Mouse (Mus musculus) limb, embryonic 14.5 days (tissue): ENCODE measurements around the gene Napsa. TPM values are rescaled to one million over a fixed set of nuclear protein-coding genes. Genes with fewer than 3 reads are reported as not detected.

ENCODE experiments used
- ATAC-seq: fragments of 200-750 bp; cut with Nextera tagmentation; 2 replicates; pipeline ENCODE4 v1.8.0; 2017; ENCODE audit warnings: low read depth, moderate number of reproducible peaks, moderate TSS enrichment; ENCODE audit not compliant: low FRiP score
- DNase-seq: peaks from one replicate; pipeline ENCODE4 v3.0.0-alpha.2; 2015; ENCODE audit warnings: low spot score
- H3K27ac ChIP-seq: fragments of 300-500 bp; sonication (generic); replicated peaks from 2 replicates; pipeline ENCODE4 v1.5.1; 2014; ENCODE audit warnings: low read depth, mild to moderate bottlenecking, low read length, moderate library complexity, mixed read lengths
- H3K27me3 ChIP-seq: fragments of 300-500 bp; sonication (generic); 2 replicates; pipeline ENCODE4 v1.6.1; 2014; ENCODE audit warnings: low read length, mixed read lengths; ENCODE audit not compliant: control insufficient read depth, insufficient read depth
- H3K36me3 ChIP-seq: fragments of 300-500 bp; sonication (generic); 2 replicates; pipeline ENCODE4 v1.6.1; 2014; ENCODE audit warnings: mild to moderate bottlenecking, low read length, moderate library complexity, mixed read lengths; ENCODE audit not compliant: control insufficient read depth, insufficient read depth
- H3K4me1 ChIP-seq: fragments of 300-500 bp; sonication (generic); 2 replicates; pipeline ENCODE4 v1.6.1; 2014; ENCODE audit warnings: antibody characterized with exemption, low read length, mixed read lengths; ENCODE audit not compliant: control insufficient read depth, insufficient read depth
- H3K4me2 ChIP-seq: fragments of 300-500 bp; sonication (generic); replicated peaks from 2 replicates; pipeline ENCODE4 v1.6.1; 2014; ENCODE audit warnings: low read depth, mild to moderate bottlenecking, low read length, moderate library complexity; ENCODE audit not compliant: severe bottlenecking
- H3K4me3 ChIP-seq: fragments of 300-500 bp; sonication (generic); replicated peaks from 2 replicates; pipeline ENCODE4 v1.5.1; 2014; ENCODE audit warnings: low read length
- H3K9ac ChIP-seq: fragments of 300-500 bp; sonication (generic); 2 replicates; pipeline ENCODE4 v1.6.1; 2014; ENCODE audit warnings: mild to moderate bottlenecking, low read depth, low read length, moderate library complexity; ENCODE audit not compliant: severe bottlenecking
- H3K9me3 ChIP-seq: fragments of 300-500 bp; sonication (generic); 2 replicates; pipeline ENCODE4 v1.6.1; 2016; ENCODE audit warnings: low read length; ENCODE audit not compliant: control insufficient read depth
- POLR2A ChIP-seq: fragments of 200-500 bp; IDR thresholded peaks from 2 replicates; pipeline ENCODE4 v1.8.0; 2012; ENCODE audit warnings: inconsistent platforms, mild to moderate bottlenecking, moderate library complexity, borderline replicate concordance; ENCODE audit not compliant: insufficient read depth, insufficient read length; ENCODE audit errors: extremely low read depth
- WGBS: fragments of 180-500 bp; shearing (Covaris S2); extraction: QIAGEN DNeasy Blood & Tissue Kit; methylation state at CpG from one replicate; pipeline ENCODE4 v1.1.7; 2014; 5-methylcytosine and 5-hydroxymethylcytosine counted together
- polyA plus RNA-seq, 2 experiments: library from polyadenylated mRNA; depleted of rRNA in 1 of 2; stranded (reverse) in 1 of 2; unstranded in 1 of 2; fragments of >200 nt; fragmentation: Nextera tagmentation in 1 of 2; extraction: Ambion mirVana in 1 of 2; gene quantifications; 2 replicates each; pipeline versions ENCODE4 v1.2.1 to v1.2.3; 2012 to 2014

Gene Napsa
- polyA plus RNA-seq, 2 experiments = 1.4 to 2.2 TPM

GRCm38 (mm10) chr7:44549621-44550408 lies 22.4 kb upstream of the Napsa start:
- no peak for ATAC-seq
- no peak overlapping the region for H3K9ac ChIP-seq
- DNase-seq = no peak
- no peak overlapping the region for H3K27ac ChIP-seq
- H3K4me3 ChIP-seq = no peak overlapping the region
- H3K27me3 ChIP-seq = no peaks in the 10 kb centered on the region
- TF ChIP-seq POLR2A = no peak
- WGBS = 94% methylated on average over 23 of the region's 23 CpGs
- H3K4me1 ChIP-seq = peaks cover 12% of the 10 kb centered on the region
- peaks cover 29% of the 10 kb centered on the region for H3K36me3 ChIP-seq
- no peaks in the 10 kb centered on the region for H3K9me3 ChIP-seq
- H3K4me2 ChIP-seq = no peak overlapping the region

DNA sequence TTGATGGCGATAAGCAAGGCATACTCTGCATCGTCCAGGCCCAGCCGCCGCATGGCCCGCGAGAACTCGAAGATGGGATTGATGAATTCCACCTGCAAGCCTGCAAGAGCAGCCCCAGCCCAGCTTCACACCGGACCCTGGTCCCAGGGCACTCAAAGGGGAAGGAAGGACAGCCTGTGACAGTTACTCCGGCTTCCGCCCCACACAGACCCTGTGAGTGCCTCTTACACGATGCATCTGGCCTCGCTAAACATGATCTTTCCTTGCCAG lies 21.8 kb upstream of the Napsa start:
- Histone ChIP-seq H3K27ac (no peak overlapping the region), H3K4me1 (peaks cover 12% of the 10 kb centered on the region), H3K4me2 (no peak overlapping the region), H3K36me3 (peaks cover 29% of the 10 kb centered on the region), H3K27me3 (no peaks in the 10 kb centered on the region), H3K9me3 (no peaks in the 10 kb centered on the region), H3K9ac (no peak overlapping the region), H3K4me3 (no peak overlapping the region)
- WGBS = 92% methylated on average over 12 of the region's 12 CpGs
- ATAC-seq (no peak), DNase-seq (no peak)
- no peak for TF ChIP-seq POLR2A

DNA sequence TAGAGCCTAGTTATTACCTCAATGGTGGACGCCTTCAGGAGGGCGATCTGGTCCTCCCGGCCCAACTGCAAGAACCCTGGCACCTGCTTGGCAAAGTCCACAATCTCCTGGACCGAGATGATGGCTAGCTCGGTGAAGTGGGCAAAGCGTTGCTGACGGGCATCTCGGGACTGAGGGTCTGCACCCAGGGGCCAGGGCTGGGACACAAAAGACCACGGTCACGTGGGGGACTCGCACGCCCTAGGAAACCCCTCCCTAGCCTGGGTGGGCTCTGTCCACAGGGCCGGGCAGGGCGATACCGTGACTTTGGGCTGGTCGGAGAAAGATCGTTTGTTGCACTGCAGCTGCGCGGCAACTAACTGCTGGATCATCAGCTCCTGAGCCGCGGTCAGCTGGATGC lies 20.9 kb upstream of the Napsa start:
- no peak for TF ChIP-seq POLR2A
- H3K4me2 ChIP-seq = no peak overlapping the region
- no peak overlapping the region for H3K9ac ChIP-seq
- H3K27me3 ChIP-seq = no peaks in the 10 kb centered on the region
- 94% methylated on average over 18 of the region's 21 CpGs for WGBS
- H3K4me3 ChIP-seq = no peak overlapping the region
- no peak for ATAC-seq
- peaks cover 12% of the 10 kb centered on the region for H3K4me1 ChIP-seq
- DNase-seq = no peak
- no peaks in the 10 kb centered on the region for H3K9me3 ChIP-seq
- H3K27ac ChIP-seq = no peak overlapping the region
- H3K36me3 ChIP-seq = peaks cover 27% of the 10 kb centered on the region

DNA sequence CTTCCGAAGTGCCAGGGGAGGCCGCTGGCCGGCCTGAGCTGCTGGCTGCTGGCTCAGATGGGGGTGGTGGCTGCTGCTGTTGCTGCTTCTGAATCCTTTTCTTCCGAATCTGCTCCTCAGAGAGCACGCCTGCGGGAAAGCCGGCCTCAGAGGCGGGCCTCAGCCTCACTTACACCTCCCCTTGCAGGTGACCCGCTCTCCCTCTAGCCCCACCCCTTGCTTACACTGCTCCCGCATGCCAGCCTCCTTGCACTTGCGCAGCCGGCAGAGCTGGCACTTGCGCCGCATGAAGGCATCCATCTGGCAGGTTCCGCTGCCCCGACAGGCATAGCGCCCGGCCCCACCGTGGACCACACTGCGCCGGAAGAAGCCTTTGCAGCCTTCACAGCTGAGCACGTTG lies 20.4 kb upstream of the Napsa start:
- no peak for DNase-seq
- H3K9ac ChIP-seq = no peak overlapping the region
- WGBS = 84% methylated on average over 22 of the region's 22 CpGs
- H3K4me2 ChIP-seq = no peak overlapping the region
- peaks cover 26% of the 10 kb centered on the region for H3K36me3 ChIP-seq
- no peaks in the 10 kb centered on the region for H3K27me3 ChIP-seq
- H3K9me3 ChIP-seq = no peaks in the 10 kb centered on the region
- peaks cover 12% of the 10 kb centered on the region for H3K4me1 ChIP-seq
- H3K27ac ChIP-seq = no peak overlapping the region
- no peak for ATAC-seq
- H3K4me3 ChIP-seq = no peak overlapping the region
- no peak for TF ChIP-seq POLR2A

- H3K27me3 ChIP-seq = no peaks in the 10 kb centered on the region
- TF ChIP-seq POLR2A = no peak
- WGBS = 86% methylated on average over 29 of the region's 31 CpGs
- H3K4me3 ChIP-seq = peak overlapping the region; percentile 93
- ATAC-seq (no peak), DNase-seq (no peak)
- peaks cover 26% of the 10 kb centered on the region for H3K36me3 ChIP-seq
- H3K9ac ChIP-seq = no peak overlapping the region
- H3K9me3 ChIP-seq = no peaks in the 10 kb centered on the region
- H3K27ac ChIP-seq = 0 out of 2 replicates have a peak overlapping the region, but pooled peaks have one; percentile 96
- peak overlapping the region; percentile 56 for H3K4me2 ChIP-seq
- H3K4me1 ChIP-seq = peaks cover 12% of the 10 kb centered on the region
Observed at GRCm38 (mm10) chr7:44552141-44552908, 19.9 kb upstream of the Napsa start.
